Mouse (Mus musculus): ENCODE measurements around the gene 2310033P09Rik. TPM values are rescaled to one million over a fixed set of nuclear protein-coding genes. Genes with fewer than 3 reads are reported as not detected.

2310033P09Rik gene
- polyA plus RNA-seq, 1 experiment from 2014 or later = 25.2 TPM

Other genes with a start within 250 kb of the 2310033P09Rik start
- 19.5 and 22.3 TPM in 2 replicates for gene Trim11, start 230.2 kb upstream of the 2310033P09Rik start, polyA plus RNA-seq (2015; fragmentation: Nextera tagmentation; extraction: Ambion mirVana)
- 0.29 and 0.36 TPM in 2 replicates for gene Obscn, start 71.9 kb upstream of the 2310033P09Rik start, polyA plus RNA-seq (2015; fragmentation: Nextera tagmentation; extraction: Ambion mirVana)
- 7.3 and 7.6 TPM in 2 replicates for gene Iba57, start 44.6 kb upstream of the 2310033P09Rik start, polyA plus RNA-seq (2015; fragmentation: Nextera tagmentation; extraction: Ambion mirVana)
- 0.21 and 0.30 TPM in 2 replicates for gene Gjc2, start 25.1 kb upstream of the 2310033P09Rik start, polyA plus RNA-seq (2015; fragmentation: Nextera tagmentation; extraction: Ambion mirVana)
- 242 and 261 TPM in 2 replicates for gene Guk1, start 16.1 kb upstream of the 2310033P09Rik start, polyA plus RNA-seq (2015; fragmentation: Nextera tagmentation; extraction: Ambion mirVana)
- 80.3 and 91.1 TPM in 2 replicates for gene Mrpl55, start 5.8 kb upstream of the 2310033P09Rik start, polyA plus RNA-seq (2015; fragmentation: Nextera tagmentation; extraction: Ambion mirVana)
- gene Arf1, start 19.9 kb downstream of the 2310033P09Rik start, polyA plus RNA-seq (2015; fragmentation: Nextera tagmentation; extraction: Ambion mirVana) = 644 and 651 TPM in 2 replicates
- gene Wnt3a, start 82.4 kb downstream of the 2310033P09Rik start, polyA plus RNA-seq (2015; fragmentation: Nextera tagmentation; extraction: Ambion mirVana) = 0.21 and 0.26 TPM in 2 replicates
- 3.0 and 3.6 TPM in 2 replicates for gene Wnt9a, start 98.6 kb downstream of the 2310033P09Rik start, polyA plus RNA-seq (2015; fragmentation: Nextera tagmentation; extraction: Ambion mirVana)
- not detected in 2 replicates for gene Prss38, start 167.3 kb downstream of the 2310033P09Rik start, polyA plus RNA-seq (2015; fragmentation: Nextera tagmentation; extraction: Ambion mirVana)
- gene Jmjd4, start 241.7 kb downstream of the 2310033P09Rik start, polyA plus RNA-seq (2015; fragmentation: Nextera tagmentation; extraction: Ambion mirVana) = 17.9 and 18.3 TPM in 2 replicates
- 557 and 614 TPM in 2 replicates for gene Snap47, start 242.9 kb downstream of the 2310033P09Rik start, polyA plus RNA-seq (2015; fragmentation: Nextera tagmentation; extraction: Ambion mirVana)